Mouse (Mus musculus) midbrain, embryonic 16.5 days (tissue): ENCODE results near the gene Hist3h2ba. TPM values are rescaled to one million over a fixed set of nuclear protein-coding genes. Genes with fewer than 3 reads are reported as not detected.
A peak's percentile ranks its signal among the peaks of the same experiment; 100 is the strongest.

ENCODE experiments used
- ATAC-seq: fragments of 200-750 bp; cut with Nextera tagmentation; 2 replicates; pipeline ENCODE4 v1.8.0; 2017; ENCODE audit warnings: moderate TSS enrichment
- H3K27ac ChIP-seq: fragments of 300-500 bp; sonication (generic); 2 replicates; pipeline ENCODE4 v1.5.1; 2014; ENCODE audit warnings: mild to moderate bottlenecking, low read length, mixed read lengths
- H3K27me3 ChIP-seq: fragments of 300-500 bp; sonication (generic); 2 replicates; pipeline ENCODE4 v1.6.1; 2014; ENCODE audit warnings: low read depth, low read length, mixed read lengths; ENCODE audit not compliant: control insufficient read depth, insufficient read depth
- H3K36me3 ChIP-seq: fragments of 300-500 bp; sonication (generic); 2 replicates; pipeline ENCODE4 v1.6.1; 2014; ENCODE audit warnings: mild to moderate bottlenecking, low read length, moderate library complexity, mixed read lengths; ENCODE audit not compliant: control insufficient read depth, insufficient read depth
- H3K4me1 ChIP-seq: fragments of 300-500 bp; sonication (generic); 2 replicates; pipeline ENCODE4 v1.6.1; 2014; ENCODE audit warnings: mild to moderate bottlenecking, low read length, mixed read lengths; ENCODE audit not compliant: control insufficient read depth, insufficient read depth
- H3K4me2 ChIP-seq: fragments of 300-500 bp; sonication (generic); 2 replicates; pipeline ENCODE4 v1.6.1; 2014; ENCODE audit warnings: mild to moderate bottlenecking, low read length, mixed read lengths
- H3K4me3 ChIP-seq: fragments of 300-500 bp; sonication (generic); 2 replicates; pipeline ENCODE4 v1.5.1; 2014; ENCODE audit warnings: low read depth, mild to moderate bottlenecking, low read length, moderate library complexity, mixed read lengths
- H3K9ac ChIP-seq: fragments of 300-500 bp; sonication (generic); 2 replicates; pipeline ENCODE4 v1.6.1; 2014; ENCODE audit warnings: low read depth, low read length, mixed read lengths
- H3K9me3 ChIP-seq: fragments of 300-500 bp; sonication (generic); replicated peaks from 2 replicates; pipeline ENCODE4 v1.6.1; 2014; ENCODE audit warnings: mild to moderate bottlenecking, low read length, mixed read lengths; ENCODE audit not compliant: control insufficient read depth, poor library complexity, severe bottlenecking
- WGBS: fragments of 180-500 bp; shearing (Covaris S2); extraction: QIAGEN DNeasy Blood & Tissue Kit; methylation state at CpG from one replicate; pipeline ENCODE4 v1.1.7; 2014; 5-methylcytosine and 5-hydroxymethylcytosine counted together
- polyA plus RNA-seq: library from polyadenylated mRNA; unstranded; fragments of >200 nt; fragmentation: Nextera tagmentation; extraction: Ambion mirVana; gene quantifications from 2 replicates; pipeline ENCODE4 v1.2.1, GENCODE M21; 2015

Hist3h2ba gene
- 345 and 399 TPM in 2 replicates for polyA plus RNA-seq

DNA sequence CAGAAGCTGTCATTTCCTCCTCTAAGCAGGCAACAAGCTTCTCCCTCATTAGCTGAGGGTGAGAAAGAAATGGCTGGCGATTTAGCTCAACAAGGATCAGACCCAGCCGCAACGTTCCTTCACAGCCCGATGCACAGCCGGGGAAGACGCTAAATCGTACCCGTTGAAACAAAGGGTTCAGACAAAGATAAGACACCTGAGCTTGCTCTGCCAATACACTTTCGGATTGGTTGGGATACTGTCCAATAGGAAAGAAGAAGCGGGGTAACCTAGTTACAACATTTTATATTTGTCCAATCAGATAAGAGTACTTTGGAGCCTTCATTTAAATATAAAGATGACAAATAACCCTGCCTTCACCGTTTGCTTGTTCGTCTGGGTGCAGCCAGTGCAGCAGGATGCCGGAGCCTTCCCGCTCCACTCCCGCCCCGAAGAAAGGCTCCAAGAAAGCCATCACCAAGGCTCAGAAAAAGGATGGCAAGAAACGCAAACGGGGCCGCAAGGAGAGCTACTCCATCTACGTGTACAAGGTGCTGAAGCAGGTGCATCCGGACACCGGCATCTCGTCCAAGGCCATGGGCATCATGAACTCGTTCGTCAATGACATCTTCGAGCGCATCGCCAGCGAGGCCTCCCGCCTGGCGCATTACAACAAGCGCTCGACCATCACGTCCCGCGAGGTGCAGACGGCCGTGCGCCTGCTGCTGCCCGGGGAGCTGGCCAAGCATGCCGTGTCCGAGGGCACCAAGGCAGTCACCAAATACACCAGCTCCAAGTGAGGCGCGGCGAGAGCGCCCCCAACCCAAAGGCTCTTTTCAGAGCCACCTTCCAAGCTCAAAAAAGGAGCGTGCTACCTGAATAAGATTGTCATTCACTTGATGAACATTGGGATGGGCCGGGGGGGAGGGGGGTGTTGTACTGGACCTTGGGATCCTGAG lies at the start of gene Hist3h2ba:
Hist3h2ba (plus strand) TSS at position 379 of the 938 bp plus-strand sequence.
- Histone ChIP-seq H3K4me1 (peaks cover 26% of the 10 kb centered on the region), H3K9ac (peak within 1 kb of the TSS; percentile 79), H3K4me2 (peak within 1 kb of the TSS; percentile 62), H3K4me3 (peak within 1 kb of the TSS; percentile 68), H3K36me3 (no peaks in the 10 kb centered on the region), H3K9me3 (no peaks in the 10 kb centered on the region), H3K27me3 (no peaks in the 10 kb centered on the region), H3K27ac (peak within 1 kb of the TSS; percentile 99)
- peak; percentile 93 for ATAC-seq
- WGBS, result under 1% methylated on average over 45 of the region's 48 CpGs

DNA sequence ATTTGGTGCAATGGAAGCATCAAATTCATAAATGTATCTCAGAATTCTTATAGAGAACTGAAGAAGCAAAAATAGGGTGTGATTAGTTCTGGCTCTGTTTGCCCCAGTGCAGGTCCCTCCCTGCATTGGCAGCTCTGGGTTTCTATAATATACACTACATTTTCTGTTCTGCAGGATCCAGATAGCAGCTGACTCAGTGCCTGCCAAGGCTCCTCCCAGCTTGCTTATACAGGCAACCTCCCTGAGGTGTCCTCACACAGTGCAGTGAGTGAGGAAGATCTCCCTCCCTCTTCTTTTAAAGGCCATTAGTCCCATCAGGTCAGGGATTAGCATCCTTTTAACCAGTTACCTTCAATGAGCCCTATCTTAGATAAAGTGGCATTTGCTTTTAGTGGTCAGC lies 47.6 kb upstream of the Hist3h2ba start:
- Histone ChIP-seq H3K36me3 (peaks cover 2% of the 10 kb centered on the region; the same call in 1 of the 2 replicates), H3K4me3 (no peak overlapping the region), H3K9me3 (no peaks in the 10 kb centered on the region), H3K27ac (no peak overlapping the region), H3K4me2 (no peak overlapping the region), H3K9ac (no peak overlapping the region), H3K4me1 (peaks cover 18% of the 10 kb centered on the region), H3K27me3 (no peaks in the 10 kb centered on the region)
- no peak for ATAC-seq

DNA sequence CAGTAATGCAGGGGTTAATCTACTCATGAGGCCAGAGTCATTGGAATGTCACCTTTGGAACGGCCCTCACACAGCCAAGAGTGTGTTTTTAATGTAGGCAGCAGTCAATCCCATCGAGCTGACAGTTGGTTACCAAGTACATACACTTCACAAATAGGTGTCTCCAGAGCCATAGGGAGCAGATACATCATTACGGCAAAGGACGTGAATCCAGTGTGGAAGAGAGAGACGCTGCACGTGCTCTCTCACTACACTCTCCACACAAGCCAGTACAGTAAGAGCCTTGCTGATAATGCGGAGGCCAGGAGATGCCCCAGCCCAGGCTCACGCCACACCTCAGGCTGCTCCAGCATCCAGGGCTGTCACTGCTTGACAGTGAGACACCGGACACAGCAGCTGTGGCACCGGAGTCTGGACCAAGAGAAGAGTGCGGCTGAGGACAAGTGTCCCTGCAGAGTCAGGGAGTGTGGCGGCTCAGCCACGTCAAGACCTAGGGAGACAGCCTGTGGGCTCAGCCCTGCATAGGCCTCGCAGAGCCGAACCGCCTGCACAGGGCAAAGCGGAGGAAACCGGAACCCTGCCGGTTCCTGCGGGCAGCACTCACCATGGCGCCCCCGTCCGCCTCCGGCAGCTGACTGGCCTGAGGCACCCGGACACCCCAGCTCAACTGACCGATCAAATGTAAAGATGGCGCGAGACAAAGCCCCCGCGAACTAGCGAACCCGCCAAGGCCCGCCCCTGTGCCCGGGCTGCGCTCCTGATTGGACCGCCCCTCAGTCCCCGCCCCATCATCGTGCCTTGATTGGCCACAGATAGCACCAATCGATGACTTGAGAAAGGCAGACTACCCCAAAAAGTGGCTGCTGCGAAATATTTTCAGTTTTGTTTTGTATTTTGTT lies 45.0 kb upstream of the Hist3h2ba start, which contains the start of gene Zfp39:
Zfp39 (minus strand) TSS at position 715 of the 899 bp plus-strand sequence.
- no peaks in the 10 kb centered on the region for H3K27me3 ChIP-seq
- H3K4me1 ChIP-seq, result peaks cover 15% of the 10 kb centered on the region
- peaks cover 2% of the 10 kb centered on the region; the same call in 1 of the 2 replicates for H3K36me3 ChIP-seq
- 0% methylated on average over 40 of the region's 40 CpGs for WGBS
- peak within 1 kb of the TSS; percentile 91 for H3K9ac ChIP-seq
- peak; percentile 99 for ATAC-seq
- H3K4me3 ChIP-seq, result peak within 1 kb of the TSS; percentile 84
- no peaks in the 10 kb centered on the region for H3K9me3 ChIP-seq
- H3K4me2 ChIP-seq, result peak within 1 kb of the TSS; percentile 89
- H3K27ac ChIP-seq, result peak within 1 kb of the TSS; percentile 89

DNA sequence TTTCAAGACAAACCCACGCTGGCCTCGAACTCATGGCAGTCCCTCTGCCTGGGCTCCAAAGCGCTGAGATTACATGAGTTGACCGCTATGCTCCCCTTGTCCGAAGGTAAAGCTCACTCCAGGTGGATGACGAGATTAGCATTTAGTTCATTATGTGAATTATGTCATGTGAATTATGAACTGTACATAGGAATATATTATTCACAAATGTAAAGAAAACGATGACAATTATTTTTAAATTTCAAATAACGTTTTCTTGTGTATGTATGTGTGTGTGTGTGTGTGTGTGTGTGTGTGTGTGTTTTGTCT lies 44.4 kb upstream of the Hist3h2ba start:
- ATAC-seq, result peak; percentile 30; the same call in 1 of the 2 replicates
- H3K9ac ChIP-seq, result no peak overlapping the region
- H3K36me3 ChIP-seq, result peaks cover 2% of the 10 kb centered on the region; the same call in 1 of the 2 replicates
- peaks cover 15% of the 10 kb centered on the region for H3K4me1 ChIP-seq
- 1% methylated on average over 8 of the region's 8 CpGs for WGBS
- H3K9me3 ChIP-seq, result no peaks in the 10 kb centered on the region
- no peak overlapping the region for H3K27ac ChIP-seq
- H3K27me3 ChIP-seq, result no peaks in the 10 kb centered on the region
- H3K4me2 ChIP-seq, result peak overlapping the region; percentile 89
- peak overlapping the region; percentile 84 for H3K4me3 ChIP-seq

DNA sequence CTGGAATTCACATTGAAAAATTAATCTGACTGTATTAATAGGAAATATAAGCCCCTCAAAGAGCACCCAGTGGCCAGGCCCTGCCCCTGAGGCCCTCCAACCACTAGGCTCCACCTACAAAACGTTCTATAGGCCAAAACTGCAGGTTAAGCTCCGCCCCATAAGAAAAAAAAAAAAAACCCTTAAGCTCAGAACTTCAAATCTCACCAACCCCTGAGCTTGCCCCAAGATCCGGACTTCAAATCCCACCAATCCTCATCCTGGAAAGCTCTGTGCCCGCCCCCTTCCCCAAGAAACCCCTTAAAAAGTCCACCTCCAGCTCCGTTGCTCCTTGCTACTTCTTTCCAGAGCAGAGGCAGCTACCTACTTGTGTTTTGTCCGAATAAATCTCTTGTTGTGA lies 43.9 kb upstream of the Hist3h2ba start:
- no peak overlapping the region for H3K4me3 ChIP-seq
- no peak overlapping the region for H3K9ac ChIP-seq
- H3K27ac ChIP-seq, result no peak overlapping the region
- peaks cover 2% of the 10 kb centered on the region; the same call in 1 of the 2 replicates for H3K36me3 ChIP-seq
- no peak overlapping the region for H3K4me2 ChIP-seq
- H3K4me1 ChIP-seq, result peaks cover 15% of the 10 kb centered on the region
- H3K9me3 ChIP-seq, result no peaks in the 10 kb centered on the region
- WGBS, result 44% methylated on average over 6 of the region's 6 CpGs
- no peak for ATAC-seq
- H3K27me3 ChIP-seq, result no peaks in the 10 kb centered on the region

DNA sequence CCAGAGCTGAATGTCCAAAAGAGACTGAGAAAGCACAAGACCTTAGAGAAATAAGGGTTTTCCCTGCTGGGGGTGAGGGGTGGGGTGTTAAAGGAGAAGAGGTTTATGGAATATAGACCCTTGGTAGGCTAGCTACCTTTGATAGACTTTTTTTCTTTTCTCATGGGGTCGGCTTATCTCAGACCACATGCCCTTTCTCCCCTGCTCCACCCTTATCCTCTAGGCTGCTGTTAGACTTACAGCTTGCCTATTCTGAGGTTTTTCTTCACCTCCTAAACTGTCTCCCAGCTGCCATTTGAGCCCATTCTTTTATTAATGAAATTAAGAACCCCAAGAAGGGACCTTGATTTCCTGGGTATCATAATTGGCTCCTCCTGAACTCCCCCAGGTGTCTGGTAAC lies 34.9 kb upstream of the Hist3h2ba start:
- no peak overlapping the region for H3K9ac ChIP-seq
- H3K27ac ChIP-seq, result no peak overlapping the region
- no peaks in the 10 kb centered on the region for H3K36me3 ChIP-seq
- no peaks in the 10 kb centered on the region for H3K27me3 ChIP-seq
- ATAC-seq, result no peak
- no peak overlapping the region for H3K4me2 ChIP-seq
- H3K4me1 ChIP-seq, result peaks cover 4% of the 10 kb centered on the region
- 100% methylated on average over 1 of the region's 1 CpGs for WGBS
- no peaks in the 10 kb centered on the region for H3K9me3 ChIP-seq
- no peak overlapping the region for H3K4me3 ChIP-seq

DNA sequence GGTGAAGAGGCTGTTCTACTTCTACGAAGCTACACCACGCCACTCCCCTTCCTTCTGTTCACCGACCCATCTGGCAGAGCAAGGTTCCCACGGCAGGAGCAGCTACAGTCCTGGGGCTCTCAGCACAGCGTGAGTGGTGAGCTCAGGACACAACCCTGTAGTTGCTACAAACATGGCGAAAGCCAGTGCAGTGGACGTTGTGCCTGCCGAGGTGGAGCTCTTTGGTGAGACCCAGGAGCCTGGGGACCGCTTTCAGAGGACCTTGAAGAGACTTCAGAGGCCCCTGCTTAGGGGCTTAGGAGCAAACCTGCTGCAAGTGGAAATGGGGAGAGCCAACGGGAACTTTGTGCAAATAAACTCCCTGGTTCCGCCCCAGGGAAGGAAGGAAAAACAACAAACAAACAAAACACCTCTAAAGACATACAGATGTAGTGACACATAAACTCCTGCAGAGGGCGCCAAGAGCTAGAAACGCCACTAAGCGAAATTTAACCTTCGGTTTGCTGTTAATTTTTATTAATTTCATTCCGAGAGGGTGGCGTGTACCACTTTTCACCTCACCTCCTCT lies 34.2 kb upstream of the Hist3h2ba start:
- no peaks in the 10 kb centered on the region for H3K36me3 ChIP-seq
- H3K27ac ChIP-seq, result no peak overlapping the region
- peak overlapping the region; percentile 45; the same call in 1 of the 2 replicates for H3K9ac ChIP-seq
- H3K4me1 ChIP-seq, result peaks cover 4% of the 10 kb centered on the region
- ATAC-seq, result no peak; the same call in 1 of the 2 replicates
- no peaks in the 10 kb centered on the region for H3K27me3 ChIP-seq
- H3K4me2 ChIP-seq, result peak overlapping the region; percentile 68
- H3K4me3 ChIP-seq, result peak overlapping the region; percentile 30
- H3K9me3 ChIP-seq, result no peaks in the 10 kb centered on the region
- WGBS, result 17% methylated on average over 17 of the region's 17 CpGs

DNA sequence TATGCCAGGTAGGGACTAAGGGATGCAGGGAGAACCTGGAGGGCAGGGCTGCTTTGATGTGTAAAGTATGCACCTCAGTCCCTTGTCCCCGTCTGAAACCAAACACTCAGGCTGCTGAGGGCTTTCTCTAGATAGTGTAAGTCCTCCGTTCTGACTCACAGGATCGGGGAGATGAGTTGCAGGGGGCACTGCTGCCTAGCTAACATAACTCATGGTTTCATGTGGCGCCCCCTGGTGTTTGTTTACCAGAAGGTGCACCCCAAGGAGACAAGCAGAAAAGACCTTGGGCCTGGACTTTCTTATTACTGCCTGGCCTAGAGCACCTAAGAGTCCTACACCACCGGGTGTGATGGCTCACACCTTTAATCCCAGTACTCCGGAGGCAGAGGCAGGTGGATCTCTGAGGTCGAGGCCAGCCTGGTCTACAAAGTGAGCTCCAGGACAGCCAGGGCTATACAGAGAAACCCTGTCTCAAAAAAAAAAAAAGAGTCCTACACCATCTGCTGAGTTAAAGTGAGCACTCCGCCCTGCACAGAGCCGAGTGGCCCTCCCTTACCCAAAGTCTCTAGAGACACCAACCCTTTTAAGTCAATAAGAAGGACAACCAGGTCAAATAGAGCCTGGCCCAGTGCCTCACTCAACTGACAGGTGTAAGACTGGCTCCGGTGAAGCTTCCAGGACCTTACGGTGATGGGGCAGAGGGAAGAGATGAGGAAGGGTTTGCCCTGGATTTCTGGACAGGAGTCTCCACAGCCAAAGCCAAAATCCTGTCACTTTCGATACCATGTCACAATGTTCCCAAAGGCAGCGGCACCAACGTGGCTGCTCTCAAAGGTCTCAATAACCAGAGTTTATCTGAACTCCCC lies 31.6 kb upstream of the Hist3h2ba start:
- H3K4me1 ChIP-seq, result peaks cover 4% of the 10 kb centered on the region
- no peaks in the 10 kb centered on the region for H3K36me3 ChIP-seq
- no peaks in the 10 kb centered on the region for H3K27me3 ChIP-seq
- H3K27ac ChIP-seq, result no peak overlapping the region
- no peaks in the 10 kb centered on the region for H3K9me3 ChIP-seq
- H3K4me2 ChIP-seq, result no peak overlapping the region
- no peak overlapping the region for H3K4me3 ChIP-seq
- no peak for ATAC-seq
- H3K9ac ChIP-seq, result no peak overlapping the region
- 55% methylated on average over 14 of the region's 14 CpGs for WGBS
